Mouse (Mus musculus): Measurements from ENCODE around the gene Stard10. TPM values are rescaled to one million over a fixed set of nuclear protein-coding genes. Genes with fewer than 3 reads are reported as not detected.

Stard10 gene
- total RNA-seq, 2 experiments from 2014 or later = 90.2 to 96.6 TPM

DNA sequence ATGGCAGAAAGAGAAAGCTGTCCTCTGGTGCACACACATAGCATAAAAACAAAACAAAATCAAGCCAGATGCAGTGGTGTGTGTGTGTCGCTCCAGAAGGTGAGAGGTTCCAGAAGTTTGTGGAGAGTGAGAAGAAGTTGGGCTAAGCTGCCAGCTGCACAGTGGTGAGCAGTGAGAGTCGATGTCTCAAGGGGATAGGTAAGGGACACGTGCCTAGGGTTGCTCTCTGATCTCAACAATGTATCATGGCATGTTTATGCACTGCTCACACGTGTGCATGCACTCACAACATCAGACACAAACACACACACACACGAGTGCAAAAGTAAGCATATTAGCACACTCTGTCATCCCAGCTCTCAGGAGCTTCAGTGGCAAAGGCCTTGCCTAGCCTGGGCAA, 47.0 kb downstream of the Stard10 start:
- no peak for DNase-seq (ENCODE audit: low spot score in 2 of 2)

DNA sequence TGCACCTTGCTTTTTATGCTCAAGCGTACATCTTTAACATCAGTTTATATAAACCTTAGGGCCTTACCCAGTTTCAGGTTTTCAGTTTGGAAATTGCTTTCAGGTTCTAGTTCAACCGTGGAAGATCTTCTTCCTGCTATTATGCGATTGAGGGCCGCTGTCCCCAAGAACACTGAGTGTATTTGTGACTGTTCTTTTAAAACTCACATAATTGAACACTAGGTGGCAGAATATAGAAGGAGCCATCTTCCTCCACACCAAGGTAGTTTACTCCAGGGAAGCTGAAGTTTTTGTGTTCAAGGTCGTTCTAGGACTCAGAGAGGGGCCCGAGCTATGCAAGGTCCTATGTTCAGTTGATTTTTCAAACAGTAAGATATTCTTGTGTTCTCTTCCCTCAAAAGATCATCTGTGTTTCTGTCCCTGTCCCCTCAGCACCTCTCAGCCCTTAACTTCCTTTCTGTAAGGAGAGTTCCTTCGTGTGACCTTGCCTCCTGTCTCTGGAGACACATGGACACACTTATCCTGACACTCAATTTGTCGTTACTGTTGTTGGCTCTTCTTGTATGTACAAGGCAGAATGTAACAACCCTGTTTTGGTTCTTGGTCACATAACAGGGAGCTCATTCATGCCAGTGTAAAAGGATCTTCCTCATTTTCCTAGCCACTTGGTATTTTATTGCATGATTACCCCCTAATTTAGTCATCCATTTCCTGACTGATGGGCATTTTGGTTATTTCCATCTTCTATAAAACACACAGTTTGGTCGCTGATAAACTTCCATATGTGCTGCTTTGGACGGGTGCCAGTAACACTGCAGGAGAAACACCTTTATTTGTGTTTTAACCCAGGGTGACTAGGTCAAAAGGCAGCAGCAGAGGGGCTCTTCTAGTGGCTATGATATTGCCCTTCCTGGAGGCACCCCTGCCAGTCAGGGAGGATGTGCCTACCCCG, 51.3 kb downstream of the Stard10 start:
- DNase-seq (ENCODE audit: low spot score in 2 of 2) = no peak

DNA sequence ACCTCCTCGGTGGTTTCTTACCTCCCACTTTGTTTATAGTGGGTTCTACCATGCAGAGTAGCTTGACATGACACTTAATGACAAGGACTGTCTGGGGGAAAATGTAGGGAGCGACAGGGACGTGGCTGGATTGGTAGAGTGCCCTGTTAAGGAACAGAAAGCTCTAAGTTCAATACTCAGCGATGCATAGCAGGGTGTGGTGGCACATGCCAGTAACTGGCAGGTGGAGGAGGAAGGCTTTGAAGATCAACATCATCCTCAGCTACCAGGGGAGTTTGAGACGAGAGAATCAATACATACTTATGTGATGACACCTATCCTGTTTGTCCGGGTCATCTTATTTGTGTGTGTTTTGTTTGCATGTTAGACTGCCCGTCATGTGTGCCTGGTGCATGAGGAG, 52.8 kb downstream of the Stard10 start:
- DNase-seq (ENCODE audit: low spot score in 2 of 2) = no peak

DNA sequence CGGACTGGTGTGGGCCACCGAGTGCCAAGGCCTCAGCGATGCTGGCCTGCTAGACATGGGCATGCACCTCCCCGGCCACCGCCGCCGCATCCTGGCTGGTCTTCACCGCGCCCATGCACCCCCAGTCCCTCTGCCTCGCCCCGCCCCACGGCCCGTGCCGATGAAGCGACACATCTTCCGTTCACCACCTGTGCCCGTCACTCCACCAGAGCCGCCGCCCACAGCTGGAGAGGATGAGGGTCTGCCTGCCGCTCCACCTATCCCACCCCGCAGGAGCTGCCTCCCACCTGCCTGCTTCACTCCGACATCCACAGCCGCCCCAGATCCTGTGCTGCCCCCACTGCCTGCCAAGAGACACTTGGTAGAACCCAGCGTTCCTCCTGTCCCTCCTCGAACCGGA, 56.2 kb downstream of the Stard10 start:
- DNase-seq (ENCODE audit: low spot score in 2 of 2) = no peak

DNA sequence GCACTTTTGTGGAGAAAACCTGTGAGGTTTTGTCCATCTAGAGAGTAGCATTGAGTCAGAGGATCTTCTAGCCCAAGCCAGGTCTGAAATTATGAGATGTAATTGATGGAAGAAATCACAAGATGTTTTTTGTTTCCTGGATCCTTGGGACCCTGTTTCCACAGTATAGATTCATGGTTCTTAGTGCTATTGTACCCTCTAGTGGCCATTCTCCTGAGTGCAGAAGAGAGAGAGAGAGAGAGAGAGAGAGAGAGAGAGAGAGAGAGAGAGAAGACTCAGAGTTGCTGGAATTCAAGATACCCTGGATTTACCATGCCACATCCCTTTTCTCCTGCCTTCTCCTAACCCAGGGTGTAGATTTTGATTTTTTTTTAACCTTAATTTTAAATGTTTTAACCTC, 57.3 kb downstream of the Stard10 start:
- DNase-seq (ENCODE audit: low spot score in 2 of 2) = peak; percentile 30 to 47

DNA sequence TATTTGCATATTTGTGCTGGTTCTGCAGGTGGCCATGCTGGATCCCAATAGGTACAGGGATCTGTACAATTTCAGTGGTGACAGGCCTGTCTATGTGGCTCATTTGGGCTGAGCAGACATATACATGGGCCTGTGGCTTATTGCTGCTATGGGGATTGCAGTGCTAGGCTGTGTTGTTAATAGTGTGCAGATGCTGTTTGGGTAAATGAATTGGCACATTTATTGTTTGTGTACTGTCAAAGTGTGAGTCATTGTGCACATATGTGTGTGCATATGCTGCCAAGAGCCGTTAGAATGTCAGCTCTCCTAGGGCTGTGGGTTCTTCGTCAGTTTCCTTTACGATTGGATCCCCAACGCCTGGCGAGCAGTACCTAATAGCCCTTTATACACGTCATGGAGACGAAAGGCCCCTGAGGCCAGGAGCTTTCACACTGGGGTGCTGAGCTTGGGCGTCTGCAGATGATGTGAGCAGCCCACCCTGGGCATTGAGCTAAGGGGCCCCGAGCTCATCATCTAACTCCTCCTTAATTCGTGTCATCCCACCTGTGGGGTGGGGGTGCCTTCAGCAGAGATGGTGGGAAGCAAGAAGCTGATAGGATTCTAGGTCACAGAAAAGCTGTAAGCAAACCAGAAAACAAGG, 59.9 kb downstream of the Stard10 start:
- DNase-seq (ENCODE audit: low spot score in 2 of 2) = no peak

DNA sequence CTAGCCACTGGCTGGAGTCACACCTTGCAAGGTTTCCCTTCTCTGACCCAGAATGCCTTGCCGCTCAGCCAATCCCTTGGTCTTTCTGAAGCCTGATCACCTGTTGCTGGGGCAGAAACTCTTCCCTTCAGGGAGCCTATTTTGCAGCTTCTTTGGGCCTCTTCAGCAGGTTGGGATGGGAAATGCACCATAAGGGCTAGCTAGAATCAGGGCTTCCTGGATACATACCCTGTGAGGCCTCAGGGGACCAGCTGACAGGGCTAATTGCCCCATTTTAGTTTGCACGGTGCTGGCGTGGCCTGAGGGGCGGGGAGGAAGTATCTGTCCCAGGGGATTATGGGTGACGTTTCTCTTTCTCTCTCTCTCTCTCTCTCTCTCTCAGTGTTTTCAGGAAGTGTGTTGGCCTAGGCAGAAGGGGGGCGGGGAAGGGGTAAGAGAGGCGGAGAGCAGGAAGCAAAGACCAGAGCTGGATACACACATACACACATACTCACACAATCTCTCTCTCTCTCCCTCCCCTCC, 60.9 kb downstream of the Stard10 start:
- no peak for DNase-seq (ENCODE audit: low spot score in 2 of 2)

DNA sequence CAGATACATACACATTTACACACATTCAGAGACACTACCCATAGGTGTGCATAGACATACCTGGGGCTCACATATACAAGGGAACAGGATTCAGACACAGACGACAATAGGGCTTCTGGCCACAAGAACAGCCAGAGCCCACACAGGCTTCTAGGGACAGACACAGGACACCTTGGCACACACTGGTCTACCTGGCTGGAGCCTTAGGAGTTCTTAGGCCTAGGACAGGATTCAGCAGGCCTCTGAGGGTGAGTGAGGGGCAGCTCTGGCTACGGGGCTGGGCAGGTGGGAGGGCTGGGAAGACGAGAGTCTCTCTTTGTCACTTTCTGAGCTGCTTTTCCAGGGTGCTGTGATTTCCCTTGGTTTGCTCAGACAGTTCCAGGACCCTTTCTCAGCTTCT, 61.4 kb downstream of the Stard10 start:
- no peak for DNase-seq (ENCODE audit: low spot score in 2 of 2)

DNA sequence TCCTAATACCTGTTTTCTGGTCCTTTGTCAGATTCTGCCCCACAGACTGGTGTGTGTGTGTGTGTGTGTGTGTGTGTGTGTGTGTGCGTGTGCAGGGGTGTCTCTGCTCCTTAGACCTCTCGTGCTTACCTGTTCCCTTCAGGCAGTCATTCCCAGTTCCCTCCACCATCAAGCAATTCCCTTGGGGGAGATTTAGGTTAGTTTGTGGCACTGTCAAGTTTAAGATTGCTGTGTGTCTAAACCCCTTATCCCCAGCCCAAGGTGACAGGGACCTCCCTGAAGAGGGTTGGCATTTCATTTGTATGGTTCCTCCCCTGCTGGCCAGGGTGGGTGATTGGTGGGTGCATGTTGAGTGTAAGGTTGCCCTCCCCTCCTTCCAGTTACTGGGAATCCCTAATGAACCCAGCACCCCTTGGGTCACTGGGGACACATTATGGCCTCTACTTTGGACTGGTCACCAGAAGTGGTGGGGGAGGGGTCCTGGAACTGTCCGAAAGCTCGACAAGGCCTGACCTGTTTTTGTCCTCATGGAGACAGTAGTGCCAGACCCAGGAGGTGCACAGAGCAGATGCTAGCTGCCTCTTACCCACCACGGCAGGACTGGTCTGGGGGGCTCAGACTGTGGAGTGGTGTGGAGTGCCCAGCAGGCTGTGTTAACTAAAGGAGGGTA, 62.0 kb downstream of the Stard10 start:
- no peak for DNase-seq (ENCODE audit: low spot score in 2 of 2)

DNA sequence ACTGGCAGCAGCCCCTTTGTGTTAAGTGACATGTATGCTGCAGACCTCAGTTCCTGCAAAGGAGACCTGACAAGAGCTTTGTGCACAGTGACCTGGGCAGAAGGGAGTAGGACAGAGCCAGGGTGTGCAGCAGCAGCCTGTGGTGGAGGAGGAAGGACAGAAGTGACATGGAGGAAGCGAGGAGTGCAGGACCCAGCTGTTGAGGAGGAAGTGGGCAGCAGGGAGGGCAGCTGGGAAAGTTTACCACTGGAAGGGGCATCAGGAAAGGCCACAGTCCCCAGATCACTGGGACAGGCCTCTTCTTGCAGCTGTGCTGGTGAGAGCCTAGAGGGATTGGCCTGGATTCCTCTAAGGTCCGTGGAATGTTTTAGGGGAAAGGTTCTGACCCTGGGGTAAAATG, 62.8 kb downstream of the Stard10 start:
- no peak for DNase-seq (ENCODE audit: low spot score in 2 of 2)

DNA sequence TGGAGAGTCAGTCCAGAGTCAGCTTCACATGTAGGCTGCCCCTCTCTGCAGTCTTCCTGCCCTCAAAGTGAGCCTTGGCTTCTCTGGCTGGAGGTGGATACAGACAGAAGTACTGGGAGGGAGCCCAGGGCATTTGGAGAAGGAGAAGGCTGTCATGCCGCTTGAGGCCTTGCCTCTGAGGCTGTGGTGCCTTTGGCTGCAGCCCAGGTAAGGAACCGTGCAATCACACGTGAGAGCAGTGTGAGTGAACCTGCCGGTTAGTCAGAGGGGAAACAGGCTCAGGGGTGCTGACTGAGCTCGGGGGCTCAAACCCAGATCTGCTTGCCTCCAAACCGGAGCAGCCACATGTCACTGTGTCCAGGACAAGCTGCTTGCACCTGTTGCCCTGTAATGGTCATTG, 64.6 kb downstream of the Stard10 start:
- no peak for DNase-seq (ENCODE audit: low spot score in 2 of 2)

DNA sequence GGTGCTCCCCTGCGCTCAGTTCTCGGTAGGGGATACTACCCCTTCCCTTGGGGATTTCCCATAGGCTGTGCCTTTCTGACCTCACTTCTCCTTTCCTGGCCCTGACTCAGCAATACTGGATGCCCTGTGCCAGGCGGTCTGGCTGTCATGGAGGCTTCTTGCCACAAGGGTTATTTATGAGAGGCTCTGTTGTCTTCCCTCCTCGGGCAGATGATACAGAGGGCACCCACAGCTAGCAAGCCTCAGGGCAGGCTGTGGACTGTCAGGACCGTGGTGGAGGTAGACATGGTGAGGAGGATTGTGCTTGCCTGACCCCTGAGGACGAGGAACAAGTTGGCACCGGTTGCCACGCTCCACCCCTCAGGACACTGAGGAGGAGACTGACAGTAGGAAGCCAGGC, 65.5 kb downstream of the Stard10 start:
- DNase-seq (ENCODE audit: low spot score in 2 of 2) = no peak

DNA sequence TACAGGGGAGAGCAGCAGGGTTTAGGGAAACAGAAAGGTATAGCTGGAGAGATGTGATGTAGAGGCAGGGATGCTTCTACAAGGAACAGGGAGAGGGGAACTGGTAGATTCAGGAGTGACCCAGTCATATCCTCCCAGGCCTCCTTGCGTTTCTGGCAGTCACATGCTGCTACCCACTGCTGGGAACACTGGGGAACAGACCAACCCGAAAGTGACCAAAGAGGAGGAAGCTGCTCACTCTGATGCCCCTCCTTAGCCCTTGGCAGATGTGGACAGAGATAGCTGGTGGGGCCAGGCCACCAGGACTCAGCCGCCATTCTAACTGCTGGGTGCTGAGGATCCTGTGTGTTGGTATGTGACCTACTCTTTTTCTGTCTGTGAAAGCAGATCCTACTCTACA, 66.9 kb downstream of the Stard10 start:
- no peak for DNase-seq (ENCODE audit: low spot score in 2 of 2)

DNA sequence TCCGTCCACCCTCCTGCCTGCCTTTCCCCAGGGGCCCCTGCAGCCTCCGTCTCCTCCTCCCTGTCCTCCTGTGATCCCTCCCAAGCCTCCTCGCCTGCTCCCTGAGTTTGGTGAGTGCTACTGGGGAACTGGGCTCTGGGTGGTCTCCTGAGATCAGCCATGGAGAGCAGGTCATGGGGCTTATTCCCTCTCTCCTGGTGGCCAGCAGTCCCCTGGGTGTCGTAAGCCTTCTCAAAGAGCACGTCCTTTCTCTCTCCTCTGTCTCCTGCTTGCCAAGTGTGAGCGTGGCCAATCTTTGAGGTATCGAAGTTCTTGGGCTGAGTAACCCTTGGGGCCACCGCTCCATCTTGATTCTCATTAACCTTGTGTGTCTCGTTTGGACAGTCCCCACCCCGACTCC, 68.0 kb downstream of the Stard10 start:
- DNase-seq (ENCODE audit: low spot score in 2 of 2) = no peak

DNA sequence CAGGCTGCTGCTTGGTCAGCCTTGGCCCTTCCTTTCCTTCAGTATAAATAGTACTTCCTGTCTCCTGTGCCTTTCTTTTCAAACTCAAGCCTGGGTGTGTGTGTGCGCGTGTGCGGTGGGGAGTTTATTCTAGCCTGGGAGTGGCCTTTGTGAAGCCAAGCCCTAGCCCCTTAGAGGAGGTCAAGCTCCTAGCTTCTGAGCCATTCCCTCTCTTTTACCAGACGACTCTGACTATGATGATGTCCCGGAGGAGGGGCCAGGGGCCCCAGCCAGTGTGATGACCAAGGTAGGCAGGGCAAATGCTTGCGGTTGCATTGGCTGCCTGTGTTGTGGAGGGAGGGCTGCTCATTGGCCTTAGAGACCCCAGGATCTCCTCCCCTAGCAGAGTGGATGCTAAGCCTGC, 68.4 kb downstream of the Stard10 start:
- DNase-seq (ENCODE audit: low spot score in 2 of 2) = no peak

DNA sequence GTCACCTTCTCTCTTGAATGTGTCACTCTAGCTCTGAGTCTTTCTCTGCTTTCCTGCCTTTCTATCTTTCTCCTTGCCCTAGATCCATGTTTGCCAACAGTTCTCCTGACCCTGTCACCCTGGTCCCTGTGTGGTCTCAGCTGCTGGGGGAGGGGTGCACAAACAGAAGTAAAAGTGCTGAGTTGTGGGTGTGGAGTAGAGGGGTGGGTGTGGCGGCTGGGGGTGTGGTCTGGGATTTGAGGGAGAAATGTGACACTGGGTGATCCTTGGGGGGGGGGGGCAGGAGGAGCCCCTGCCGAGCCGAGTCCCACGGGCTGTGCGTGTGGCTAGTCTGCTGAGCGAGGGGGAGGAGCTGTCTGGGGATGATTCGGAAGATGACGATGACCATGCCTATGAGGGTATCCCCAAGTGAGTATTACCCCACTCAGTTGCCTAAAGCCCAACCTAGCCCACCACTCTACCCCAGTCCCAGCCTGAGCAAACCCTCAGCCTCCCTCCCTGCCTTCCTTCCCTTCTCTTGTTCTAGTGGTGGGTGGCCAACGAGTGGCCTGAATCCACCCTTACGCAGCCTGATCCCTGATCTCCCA, 69.1 kb downstream of the Stard10 start:
- DNase-seq (ENCODE audit: low spot score in 2 of 2) = no peak

DNA sequence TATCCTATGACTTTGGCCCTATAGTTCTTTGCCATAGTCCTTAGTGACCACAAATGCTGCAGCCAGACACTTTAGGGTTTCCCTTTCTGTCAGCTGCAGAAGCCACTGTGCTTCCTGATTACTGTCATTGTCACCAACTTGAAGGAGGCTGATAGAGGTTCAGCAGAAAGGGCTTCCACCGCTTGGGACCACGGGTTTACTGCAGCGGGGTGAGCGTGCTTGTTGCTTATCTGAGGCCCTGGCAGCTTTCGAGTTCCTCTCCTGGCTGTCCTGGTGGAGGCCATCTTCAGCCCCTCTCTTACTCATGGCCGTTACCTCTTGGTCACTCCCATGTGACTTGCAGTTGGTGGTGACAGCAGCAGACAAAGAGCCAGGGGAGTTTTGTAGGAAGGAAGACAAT, 72.4 kb downstream of the Stard10 start:
- no peak for DNase-seq (ENCODE audit: low spot score in 2 of 2)

DNA sequence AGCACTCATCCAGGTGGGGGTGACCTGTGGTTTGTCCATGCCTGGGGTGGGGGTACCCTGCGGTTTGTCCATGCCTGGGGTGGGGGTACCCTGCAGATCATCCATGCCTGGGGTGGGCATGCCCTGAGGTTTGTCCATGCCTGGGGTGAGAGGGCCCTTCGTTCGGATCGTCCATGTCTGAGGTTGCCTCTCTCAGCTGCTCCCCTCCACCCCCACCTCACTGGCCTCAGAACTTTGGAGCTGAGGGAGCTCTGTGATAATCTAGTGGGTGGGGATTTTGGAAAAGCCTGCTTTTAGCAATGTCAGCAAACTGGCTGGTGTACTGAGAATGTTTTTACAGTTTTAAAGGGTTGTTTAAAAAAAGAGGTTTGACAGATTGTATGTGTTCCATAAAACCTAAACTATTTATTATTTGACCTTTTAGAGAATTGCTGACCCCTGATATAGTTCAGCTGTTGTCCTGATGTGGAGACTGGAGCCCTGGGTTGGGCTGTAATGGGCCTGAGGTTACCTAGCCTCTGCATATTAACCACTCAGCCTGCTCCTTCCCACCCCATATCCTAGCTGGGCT, 75.1 kb downstream of the Stard10 start:
- DNase-seq (ENCODE audit: low spot score in 2 of 2) = no peak

DNA sequence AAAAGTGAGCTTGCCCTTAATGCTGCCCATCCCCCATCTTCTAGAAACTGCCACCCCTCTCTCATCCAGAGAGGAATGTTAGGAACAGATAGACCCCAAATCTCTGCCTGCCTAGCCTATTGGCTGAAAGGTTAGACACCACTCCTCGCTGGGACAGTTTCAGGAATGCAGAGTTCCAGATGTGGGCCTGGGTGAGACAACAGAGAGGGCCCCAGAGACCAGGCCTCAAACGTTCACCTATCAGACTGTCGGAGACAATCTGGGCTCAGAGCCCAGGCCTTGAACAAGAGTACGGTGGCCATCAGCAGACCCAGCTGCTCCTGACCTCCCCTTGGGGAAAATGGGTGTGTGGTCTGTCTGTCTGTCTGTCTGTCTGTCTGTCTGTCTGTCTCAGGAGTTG, 76.1 kb downstream of the Stard10 start:
- no peak for DNase-seq (ENCODE audit: low spot score in 2 of 2)

DNA sequence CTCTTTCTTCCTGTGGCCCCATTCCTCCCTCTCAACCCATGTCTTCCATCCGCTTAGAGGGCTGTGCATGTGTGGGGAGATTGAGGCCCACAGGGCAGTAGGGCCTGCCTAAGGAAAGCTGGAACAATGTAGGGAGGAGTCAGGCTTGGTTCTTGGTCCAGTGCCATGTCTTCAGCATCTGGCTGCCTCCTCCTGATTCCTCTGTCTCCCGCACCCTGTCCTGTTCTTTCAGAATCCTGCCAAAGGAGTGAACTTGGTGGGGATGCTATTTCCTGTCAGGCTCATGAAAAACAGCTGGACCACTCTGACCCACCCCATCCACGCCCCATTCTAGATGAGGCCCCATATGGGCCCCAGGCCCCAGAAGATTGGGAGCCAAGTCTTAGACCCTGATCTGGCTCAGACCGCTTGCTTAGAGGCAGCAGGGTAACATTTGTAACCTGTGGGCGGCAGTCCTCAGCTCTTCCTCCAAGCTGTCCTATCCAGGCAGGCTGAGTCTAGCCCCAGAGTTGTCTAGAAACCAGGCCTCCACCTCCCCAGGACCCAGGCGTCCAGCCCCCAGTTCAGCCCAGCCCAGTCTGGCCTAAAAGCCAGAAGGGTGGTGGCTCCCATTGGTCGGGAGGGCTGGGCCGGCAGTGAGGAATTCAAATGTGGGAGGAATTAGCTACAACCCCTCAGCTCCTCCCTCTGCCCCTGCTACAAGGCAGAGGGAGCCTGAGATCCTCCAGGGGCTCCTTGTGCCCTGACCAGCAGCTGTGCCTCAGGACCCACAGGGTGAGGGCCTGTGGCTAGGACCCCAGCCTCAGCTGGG, 77.0 kb downstream of the Stard10 start:
- no peak for DNase-seq (ENCODE audit: low spot score in 2 of 2)
